Mouse (Mus musculus): ENCODE data around the gene 1300017J02Rik.

- no peak for TF ChIP-seq CHD1 (IDR thresholded peaks at IDR 0.05; ENCODE audit: low read depth, low read length)
- no peak for TF ChIP-seq HCFC1 (IDR thresholded peaks at IDR 0.05; ENCODE audit: low read depth, low read length)
- no peak for TF ChIP-seq POLR2A (IDR thresholded peaks at IDR 0.05; ENCODE audit: control insufficient read depth in 1 of 2, insufficient read depth in 1 of 2, low read depth in 1 of 2, low read length in 2 of 2, poor library complexity in 1 of 2)
- TF ChIP-seq CTCF (IDR thresholded peaks at IDR 0.05 in 2 of 3, conservative IDR thresholded peaks at IDR 0.05 in 1 of 3; ENCODE audit: control insufficient read depth in 1 of 3, insufficient read depth in 1 of 3, low read depth in 2 of 3, low read length in 3 of 3, poor library complexity in 1 of 3, severe bottlenecking in 1 of 3) = no peak
- no peak for TF ChIP-seq TCF12 (IDR thresholded peaks at IDR 0.05; ENCODE audit: low read depth, low read length)
- no peak for TF ChIP-seq E2F4 (IDR thresholded peaks at IDR 0.05; ENCODE audit: borderline replicate concordance, low read depth, low read length)
- no peak for TF ChIP-seq TBP (IDR thresholded peaks at IDR 0.05; ENCODE audit: low read depth, low read length)
- TF ChIP-seq BHLHE40 (IDR thresholded peaks at IDR 0.05; ENCODE audit: borderline replicate concordance, low read depth, low read length) = no peak
- TF ChIP-seq MXI1 (IDR thresholded peaks at IDR 0.05; ENCODE audit: low read depth, low read length) = no peak
- no peak for TF ChIP-seq EP300 (IDR thresholded peaks at IDR 0.05; ENCODE audit: low read depth in 1 of 2, low read length in 2 of 2)
- no peak for TF ChIP-seq ZKSCAN1 (IDR thresholded peaks at IDR 0.05; ENCODE audit: low read depth, low read length)
- no peak for TF ChIP-seq POLR2AphosphoS2 (IDR thresholded peaks at IDR 0.05; ENCODE audit: low read length)
These were observed 76.4 kb downstream of the 1300017J02Rik start for GRCm38 (mm10) chr9:103228370-103229003.
